Mouse (Mus musculus) cerebellum, adult 2 months (tissue): ENCODE data around the gene Popdc2.

Experiments used
- CTCF ChIP-seq: fragments of 200-500 bp; IDR thresholded peaks from 2 replicates; pipeline ENCODE4 v1.5.1; 2011; ENCODE audit warnings: low read depth, mild to moderate bottlenecking, control low read depth, low read length, moderate library complexity, borderline replicate concordance; ENCODE audit not compliant: insufficient read depth
- POLR2A ChIP-seq: fragments of 200-500 bp; IDR thresholded peaks from 2 replicates; pipeline ENCODE4 v1.6.1; 2011; ENCODE audit warnings: low read length, control low read depth, borderline replicate concordance; ENCODE audit not compliant: insufficient read depth

DNA sequence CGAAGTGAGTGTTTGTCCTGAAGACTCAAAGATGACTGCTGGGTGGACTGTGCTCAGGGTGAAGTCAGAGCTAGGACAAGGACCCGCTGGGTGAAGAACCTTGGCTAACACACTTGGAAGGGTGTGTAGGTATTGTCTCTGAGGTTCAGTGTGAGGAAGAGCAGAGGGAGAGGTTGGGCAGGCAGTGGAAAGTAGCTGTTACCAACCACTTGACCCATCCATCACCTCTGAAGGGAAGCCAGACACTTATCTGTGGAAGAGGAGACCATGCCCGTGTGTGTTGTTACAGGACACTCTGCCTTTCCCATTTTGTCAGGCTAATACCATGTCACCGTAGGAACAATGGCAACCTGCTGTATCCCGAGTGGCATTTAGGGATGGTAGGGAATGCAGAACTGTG is 44.3 kb downstream of the Popdc2 start:
- no peak for TF ChIP-seq CTCF
- no peak for TF ChIP-seq POLR2A
